Mouse (Mus musculus) ovary, postnatal 14 days (tissue): ENCODE data around the gene Dhx34.
A peak's percentile ranks its signal among the peaks of the same experiment; 100 is the strongest.

Experiments used
- DNase-seq: peaks from one replicate; pipeline ENCODE4 v3.0.0; 2022; ENCODE audit warnings: low spot score

Gene Dhx34

DNA sequence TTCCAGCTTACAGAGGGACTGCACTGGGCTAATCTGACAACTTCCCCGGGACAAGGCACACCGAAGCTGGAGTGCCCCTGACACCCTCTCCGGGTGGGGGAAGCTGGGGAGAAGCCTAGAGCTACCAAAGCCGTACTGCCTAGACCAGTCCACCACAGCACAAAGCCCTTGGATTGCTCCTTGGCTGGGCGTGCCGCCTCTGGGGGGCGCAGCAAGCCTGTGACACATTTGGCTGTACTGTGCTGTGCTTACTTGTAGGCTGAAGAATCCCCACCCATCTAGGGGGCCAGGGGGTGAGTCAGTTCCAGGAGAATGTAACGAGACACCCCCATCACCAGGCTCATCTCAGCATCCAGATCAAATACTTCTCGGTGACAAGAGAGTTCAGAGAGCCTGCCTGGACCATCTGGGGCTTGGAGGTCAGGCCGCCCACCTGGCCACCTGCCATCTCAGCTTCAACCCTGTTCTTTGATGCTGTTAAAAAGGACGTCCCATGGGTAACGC is 10.9 kb downstream of the Dhx34 start:
- no peak for DNase-seq

DNA sequence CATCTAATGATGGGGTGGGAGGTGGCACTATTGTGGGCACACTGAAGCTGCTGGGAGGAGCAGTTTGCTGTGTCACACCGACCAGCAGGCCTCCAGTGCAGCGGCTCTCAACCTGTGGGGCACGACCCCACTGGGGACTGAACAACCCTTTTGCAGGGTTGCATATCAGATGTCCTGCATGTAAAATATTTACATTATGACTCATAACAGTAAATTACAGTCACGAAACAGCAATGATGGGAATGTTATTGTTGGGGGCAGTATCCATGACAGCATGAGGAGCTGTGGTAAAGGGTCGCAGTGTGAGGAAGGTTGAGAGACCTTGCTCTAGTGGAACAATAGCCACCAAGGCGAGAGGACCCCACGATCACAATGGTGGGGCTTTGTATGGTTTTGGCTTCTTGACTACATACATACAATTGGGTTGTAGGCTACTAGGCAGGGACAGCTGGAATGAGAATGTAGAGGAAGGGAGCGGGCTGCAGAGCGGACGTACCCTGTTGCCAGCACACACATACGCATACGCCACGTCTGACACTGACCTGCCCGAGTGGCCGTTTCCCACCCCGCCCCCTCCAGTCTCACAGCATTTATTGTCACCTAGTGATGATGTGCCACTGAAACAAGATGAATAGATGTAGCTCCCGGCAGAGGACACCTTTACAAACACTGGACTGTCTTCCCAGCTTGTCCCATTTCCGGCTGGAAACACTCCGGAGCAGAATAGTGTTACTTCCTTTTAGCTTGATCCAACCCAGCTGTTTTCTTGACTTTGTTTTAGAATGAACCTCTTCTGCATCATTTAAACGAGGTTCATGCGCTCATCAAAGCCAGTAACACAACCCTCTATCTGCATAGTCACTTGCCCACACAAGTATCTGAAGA is 12.8 kb downstream of the Dhx34 start:
- DNase-seq: no peak

DNA sequence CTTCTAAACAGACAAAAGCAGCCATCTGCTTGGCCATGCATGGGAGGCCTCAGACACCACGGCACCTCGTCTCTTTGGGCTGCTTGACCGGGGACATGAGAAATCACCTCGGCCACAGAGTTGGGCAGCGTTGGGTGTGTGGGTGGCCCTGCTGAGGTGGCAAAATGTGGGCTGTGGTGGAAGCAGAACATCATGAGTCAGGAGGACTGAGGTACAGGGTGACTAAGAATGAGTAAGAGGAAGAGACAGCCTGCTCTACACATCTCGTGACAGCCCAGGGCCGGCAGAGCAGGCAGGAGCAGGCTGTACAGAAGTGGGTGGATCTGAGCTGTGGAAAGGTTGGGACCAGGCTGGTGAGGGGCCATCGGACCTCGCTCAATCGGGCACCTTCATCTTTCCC is 14.3 kb downstream of the Dhx34 start:
- no peak for DNase-seq

DNA sequence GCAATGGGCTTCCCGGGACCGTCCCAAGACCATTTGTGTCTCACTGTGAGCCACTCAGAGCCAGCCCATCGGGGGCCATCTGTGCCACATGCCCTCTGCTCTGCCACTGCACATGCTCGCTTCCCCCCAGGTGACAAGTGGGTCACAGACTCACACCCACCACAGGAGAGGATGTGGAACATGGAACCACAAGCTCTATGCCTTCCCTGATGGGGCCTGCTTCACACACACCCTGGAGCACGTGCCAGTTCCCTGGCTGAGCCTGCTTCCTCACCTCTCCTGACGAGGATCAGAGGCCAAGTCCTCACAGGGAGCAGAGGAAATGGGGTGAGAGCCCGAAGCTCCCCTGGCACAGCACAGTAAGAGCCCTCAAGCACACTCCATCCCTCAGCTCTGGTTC is 14.8 kb downstream of the Dhx34 start:
- no peak for DNase-seq

DNA sequence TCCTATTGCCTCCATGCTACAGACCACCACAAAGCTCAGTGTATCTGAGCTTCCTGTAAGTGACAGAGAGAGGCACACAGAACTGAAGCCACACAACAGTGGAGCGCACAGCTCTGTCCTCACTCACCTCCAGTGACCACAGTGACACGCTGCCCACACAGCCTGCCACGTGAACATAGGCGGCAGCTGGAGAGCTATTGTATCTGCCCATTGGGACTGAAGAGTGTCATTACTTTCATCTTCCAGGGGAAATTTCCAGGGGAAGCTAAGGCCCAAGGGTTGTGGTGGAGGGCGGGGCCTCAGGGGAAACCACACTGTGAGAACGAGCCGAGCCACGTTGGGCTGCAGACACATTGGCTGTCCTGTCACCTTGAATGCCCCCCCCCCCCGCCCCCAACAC is 17.0 kb downstream of the Dhx34 start:
- no peak for DNase-seq

DNA sequence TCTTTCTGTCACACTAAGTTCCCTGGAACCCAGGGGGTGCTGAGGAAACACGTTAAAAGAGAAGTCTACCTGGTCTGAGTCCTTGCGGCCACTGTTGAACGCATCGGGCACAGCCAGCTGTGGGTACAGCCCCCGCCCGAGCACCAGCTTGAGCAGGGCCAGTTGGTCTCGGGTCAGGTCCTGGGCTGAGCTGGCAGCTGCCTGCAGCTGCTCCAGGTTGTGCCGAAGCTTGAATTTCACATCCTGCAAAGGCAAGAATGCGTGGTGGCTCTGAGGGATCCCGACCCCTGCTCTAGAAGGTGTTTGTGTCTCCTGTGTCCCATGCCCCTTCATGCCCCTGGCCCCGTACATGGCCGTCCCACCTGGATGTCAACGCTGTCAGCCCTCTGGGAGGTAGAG is 18.3 kb downstream of the Dhx34 start:
- DNase-seq: no peak

DNA sequence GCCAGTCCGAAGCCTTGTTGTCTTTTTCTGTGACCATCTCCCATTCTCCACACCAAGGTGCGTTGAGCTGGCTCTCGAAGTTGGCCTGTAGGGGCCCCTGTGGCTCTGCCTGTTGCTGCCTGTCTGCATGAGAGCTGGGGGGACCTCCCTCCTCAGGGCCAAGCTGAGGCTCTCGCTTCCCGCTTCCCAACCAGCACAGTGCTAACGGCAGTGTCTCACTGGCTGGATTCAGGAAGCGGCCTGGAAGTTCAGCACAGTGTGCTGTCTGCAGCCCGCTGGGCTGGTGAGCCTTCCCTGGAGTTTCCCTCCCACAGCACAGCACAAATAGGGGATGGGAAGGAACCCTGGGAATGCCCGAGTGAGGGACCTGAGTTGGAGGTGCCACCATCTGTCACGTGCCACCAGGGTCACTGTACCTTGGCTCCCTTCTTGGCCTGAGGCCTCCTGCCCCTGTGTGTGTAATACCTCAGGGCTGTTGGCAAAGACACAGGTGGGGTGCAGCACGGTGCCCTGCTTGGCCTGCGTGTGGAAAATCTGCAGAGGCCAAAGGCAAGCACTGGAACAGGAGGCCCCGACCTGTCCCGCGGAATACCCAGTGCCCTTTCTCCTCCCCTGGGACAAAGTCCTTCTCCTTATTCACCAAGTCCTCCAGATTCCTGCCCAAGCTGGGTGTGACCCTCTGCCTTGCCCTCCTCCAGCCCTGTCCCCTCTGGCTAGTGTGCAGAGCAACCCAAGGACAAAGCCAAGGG is 18.9 kb downstream of the Dhx34 start:
- no peak for DNase-seq

DNA sequence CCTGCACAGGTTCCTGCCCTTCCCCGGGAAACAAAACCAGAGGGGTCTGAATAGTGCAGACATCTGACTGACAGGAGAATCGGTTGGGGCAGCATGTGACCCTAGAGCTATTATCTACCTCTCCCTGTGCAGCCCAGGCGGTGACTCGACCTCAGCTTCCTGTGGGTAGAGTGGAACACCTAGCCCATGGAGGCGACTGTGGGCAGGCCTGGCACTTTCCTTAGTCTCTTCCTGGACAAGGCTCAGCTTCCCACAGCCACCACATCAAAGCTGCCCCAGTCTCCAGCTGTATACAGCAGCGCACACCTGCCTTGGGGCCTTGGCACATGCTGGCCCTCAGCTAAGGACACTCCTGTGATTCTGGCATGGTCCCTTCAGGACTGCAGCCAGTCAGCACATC is 20.7 kb downstream of the Dhx34 start:
- no peak for DNase-seq

DNA sequence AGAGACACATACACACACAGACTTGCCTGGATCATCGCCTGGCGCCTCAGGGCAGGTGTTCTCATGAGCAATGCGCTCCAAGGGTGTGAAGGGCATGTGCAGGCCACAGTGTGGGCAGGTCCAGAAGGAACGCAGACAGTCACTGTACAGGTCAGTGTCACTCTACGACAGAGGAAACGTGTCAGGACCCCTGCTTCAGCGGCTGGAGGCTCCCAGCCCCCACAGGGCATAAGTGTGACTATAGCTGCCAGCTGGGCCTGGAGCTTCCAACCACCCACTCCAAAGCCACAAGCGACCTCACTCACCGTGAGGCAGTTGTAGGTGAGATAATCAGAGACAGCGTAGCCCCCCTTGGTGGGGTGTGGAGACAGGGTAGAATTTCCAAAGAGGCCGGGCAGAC is 23.3 kb downstream of the Dhx34 start:
- no peak for DNase-seq

DNA sequence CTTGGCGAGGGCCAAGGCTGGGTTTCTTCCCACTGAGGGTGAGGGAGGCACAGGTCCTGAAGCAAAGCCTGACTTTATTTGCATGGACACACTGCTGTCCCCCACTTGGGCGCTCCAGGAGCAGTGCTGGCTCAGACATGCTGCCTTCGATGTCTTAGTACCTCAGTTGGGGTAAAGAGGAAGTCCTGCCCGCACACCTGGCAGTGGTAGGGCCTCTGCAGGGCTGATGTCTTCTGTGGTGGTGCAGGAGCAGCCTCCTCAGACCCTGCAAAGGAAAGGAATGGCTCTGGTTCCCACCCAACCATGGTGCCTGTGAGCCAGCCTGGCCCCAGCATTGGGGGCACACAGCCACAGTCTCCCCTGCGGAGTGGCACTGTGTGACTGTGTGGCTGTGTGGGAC is 24.7 kb downstream of the Dhx34 start:
- DNase-seq: no peak

DNA sequence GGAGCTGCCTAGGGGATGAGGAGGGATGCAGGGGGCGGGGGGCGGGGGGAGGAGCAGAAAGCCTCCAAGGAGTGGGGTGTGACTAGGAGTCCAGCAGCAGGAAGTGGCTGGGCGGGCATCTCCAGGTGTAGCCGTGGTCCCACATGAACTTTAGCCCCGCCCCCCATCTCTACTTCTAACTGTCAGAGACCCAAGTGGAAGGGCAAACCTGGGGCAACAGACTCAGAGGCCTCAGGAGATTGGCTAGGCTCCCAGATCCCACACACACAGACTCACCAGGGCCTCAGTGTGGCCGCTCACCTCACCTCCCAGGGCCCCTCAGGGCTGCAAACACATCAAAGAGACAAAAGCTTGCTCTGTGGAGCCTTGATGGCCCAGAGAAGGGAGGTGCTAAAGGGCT is 25.2 kb downstream of the Dhx34 start:
- no peak for DNase-seq

DNA sequence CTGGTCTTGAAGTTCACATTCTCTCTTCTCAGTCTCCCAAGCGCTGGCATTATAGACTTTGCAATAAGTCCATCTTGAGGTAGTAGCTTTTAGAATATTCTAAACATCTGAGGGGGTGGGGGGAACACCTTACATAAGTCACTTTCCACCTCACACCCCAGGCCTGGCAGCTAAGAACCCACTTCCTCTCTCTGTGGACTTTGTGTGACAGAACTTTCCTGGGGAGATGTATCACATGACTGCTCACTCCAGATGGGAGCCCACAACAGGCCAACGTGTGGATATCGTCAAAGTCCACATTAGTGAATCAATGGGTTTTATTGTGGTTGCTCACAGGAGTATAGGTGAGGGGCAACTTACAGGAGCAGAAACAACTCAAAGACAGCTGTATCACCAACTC is 28.1 kb downstream of the Dhx34 start:
- DNase-seq: no peak

DNA sequence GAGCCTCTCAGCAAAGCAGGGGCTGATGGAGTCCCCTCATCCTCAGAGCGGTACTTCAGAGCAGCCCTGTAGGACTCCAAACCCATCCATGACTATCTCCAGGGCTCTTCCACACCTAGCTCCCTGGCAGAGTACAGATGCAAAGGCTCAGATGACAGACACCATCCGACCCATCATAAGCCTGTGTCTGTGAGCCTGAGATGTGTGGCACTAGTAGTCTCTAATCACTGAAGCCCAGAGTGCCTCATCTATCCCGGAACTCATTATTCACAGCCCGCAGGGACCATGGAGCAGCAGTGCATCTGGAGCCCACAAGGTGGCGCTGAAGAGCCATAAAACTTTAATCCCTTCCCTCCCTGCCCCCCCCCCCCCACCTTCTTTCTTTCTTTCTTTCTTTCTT is 29.5 kb downstream of the Dhx34 start:
- DNase-seq: peak; percentile 69

DNA sequence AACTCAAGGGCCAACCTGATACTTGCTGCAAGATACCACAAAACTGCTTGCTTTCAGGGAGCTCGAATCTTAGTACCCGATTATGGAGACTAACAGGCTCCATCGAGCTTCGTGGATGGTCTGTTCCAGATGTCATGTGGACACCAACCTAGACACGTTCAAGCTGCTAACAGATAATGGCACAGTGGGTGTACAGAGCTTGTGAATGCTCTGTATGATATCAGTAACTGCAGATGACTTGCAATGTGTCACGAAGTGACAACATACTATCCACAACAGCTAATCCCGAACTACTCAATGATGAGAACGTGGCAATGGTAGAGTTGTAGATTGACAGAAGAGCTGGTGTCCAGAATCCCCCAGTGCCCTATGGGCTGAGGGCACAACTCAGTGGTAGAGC is 34.3 kb downstream of the Dhx34 start:
- no peak for DNase-seq

DNA sequence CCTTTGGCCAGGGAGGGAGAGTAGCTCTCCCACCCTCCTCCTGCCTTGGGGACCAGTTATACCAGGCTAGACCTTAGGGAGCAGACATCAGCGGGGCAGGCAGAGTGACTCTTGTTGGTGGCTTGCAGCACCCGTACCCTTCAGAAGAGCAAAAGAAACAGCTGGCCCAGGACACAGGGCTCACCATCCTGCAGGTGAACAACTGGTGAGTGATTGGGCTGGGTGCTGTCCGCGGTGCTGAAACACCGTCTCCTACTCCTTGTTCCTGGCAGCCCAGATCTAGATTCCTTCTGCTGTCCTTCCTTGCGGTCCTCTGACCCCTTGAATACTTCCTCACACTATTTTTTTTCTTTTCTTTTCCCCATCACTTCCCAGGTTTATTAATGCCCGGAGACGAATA is 38.2 kb downstream of the Dhx34 start:
- peak; percentile 54 for DNase-seq

DNA sequence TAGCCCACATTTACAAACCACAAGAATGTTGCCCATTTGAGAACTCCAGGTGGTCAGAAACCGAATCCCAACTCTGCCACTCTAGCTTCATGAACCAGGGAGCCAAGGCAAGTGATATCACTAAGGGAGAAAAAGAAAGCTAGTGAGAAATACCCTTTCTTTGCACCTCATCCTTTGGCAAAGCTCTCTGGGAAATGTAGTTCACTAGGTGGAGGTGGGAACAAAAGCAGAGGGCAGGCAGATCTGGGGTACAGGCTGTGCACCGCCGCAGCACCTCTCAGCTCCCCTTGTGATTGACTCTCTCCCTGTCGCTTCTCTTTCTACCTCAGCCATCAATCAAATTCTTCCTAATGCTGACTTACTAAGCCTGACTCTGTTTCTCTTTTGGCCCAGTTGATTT is 43.7 kb downstream of the Dhx34 start:
- no peak for DNase-seq

DNA sequence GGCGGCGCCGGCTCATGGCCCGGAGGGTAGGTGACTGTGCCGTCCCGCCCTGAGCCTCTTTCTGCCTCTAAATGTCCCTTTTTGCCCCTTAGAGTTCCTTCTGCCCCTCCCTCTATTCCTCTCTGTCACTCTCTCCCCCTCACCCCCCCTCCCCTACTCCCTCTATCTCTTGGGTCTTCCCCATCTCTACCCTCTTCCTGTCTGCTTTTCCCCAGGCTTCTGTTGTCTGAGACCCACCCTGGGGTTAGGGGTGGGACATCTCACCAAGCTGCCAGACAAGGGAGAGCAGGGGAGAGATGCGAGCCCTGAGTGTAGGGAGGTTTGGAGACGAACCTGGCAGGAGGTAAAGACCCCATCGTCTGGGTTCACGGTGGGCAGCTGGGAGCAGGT is 46.3 kb downstream of the Dhx34 start:
- no peak for DNase-seq

DNA sequence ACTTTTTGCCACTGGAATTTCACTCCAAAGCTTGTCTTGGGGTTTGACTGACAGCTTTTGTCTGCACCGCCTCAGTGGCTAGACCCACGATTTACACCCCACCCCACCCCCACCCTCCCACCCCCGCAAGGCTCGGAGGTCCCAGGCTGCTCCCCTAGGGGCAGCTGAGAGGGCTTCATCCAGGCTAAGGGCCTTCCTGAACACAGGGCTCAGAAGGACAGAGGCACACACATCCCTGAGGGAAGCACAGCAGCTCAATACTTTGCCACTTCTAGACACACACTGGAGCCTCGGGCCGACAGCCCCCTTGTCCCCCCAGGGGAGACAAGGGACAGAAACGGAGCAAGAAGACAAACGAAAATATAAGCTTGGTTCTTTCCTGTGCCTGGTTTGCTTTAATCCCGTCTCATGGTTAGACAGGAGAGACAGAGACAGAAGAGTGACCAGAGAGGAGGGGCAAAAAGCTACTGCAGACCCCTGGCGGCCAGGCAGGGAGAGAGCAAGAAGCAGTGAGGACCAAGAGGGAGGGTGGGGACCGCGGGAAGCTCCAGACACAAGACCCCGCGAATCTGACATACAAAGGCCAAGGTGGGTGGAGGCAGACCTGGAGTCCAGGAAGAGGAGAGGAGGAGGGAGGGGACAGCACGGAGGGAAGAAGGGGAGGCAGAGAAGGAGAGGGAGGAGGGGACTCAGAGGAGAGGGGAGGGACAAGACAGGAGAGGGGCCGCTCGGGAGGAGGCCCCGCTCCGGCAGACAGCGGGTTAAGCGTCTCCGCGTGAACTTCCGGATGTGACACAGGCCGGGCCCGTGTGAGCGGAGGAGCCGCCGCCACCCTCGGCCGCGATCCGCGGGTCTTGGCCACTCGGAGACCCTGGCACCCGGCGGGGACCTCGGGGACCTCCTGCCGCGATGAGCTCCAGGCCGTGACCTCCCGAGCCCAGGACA is 47.0 kb downstream of the Dhx34 start, which contains the start of gene Meis3:
TSS of gene Meis3 (plus strand) at position 494 of the 945 bp plus-strand sequence.
- peak; percentile 22 for DNase-seq

DNA sequence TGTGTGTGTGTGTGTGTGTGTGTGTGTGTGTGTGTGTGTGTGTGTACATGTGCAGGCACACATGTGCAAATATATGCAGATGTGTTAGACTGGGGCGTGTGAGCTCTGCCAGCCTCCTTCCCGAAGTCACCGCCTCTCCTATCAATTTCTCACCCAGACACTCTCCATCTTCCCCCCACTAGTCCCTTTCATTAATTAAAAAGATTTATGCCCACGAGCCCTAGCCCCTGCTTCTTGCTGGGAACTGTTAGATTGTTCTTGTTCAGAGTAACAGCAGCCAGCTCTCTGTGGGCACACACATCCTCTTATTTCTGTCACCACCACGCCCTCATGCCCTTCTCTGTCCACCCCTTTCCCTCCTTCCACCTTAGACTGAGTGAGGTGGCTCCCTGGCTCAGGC is 48.7 kb downstream of the Dhx34 start:
- DNase-seq: no peak

DNA sequence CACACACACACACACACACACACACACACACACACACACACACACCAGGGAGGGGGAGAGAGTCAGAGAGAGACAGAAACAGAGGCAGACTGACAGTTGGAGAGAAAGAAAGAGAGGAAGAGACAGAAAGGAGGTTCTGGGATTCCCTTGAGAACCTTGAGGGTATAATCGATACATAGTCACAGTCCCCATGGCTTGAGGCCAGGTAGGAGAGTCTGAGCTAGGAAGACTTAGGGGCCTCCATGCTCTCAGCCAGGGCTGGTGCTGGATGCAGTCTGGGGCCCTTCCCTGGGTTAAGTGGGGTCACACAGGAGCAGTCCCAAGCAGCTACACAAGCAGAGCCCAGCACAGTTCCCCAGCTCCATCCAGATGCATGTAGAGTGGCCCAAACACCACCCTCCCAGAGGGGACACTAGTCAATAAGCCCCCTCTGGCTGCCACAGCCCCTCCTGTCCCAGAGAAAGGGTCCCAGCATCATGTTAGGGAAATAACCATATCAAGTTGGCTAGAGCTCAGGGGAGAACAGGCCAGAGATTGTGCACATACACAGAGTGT is 49.2 kb downstream of the Dhx34 start:
- no peak for DNase-seq

DNA sequence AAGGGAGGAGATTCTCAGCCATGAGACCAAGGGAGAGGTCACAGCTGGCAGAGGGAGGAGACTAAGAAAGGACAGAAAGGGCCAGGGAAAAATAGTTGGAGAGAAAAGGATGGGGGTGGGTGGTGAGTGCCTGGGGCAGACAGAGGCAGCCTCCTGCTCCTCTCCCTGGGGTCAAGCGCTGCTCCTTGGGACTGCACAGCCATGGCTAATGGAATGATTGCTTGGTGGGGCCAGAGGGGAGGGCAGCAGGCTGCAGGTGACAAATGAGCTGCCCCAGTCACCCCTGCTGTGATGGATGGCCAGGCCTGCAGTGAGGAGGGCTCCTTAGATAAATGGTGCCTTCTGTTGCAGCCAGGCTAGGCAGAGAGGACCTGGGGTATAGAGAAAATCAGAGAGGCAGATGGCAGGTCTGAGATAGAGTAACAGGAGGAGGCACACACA is 49.7 kb downstream of the Dhx34 start:
- DNase-seq: no peak

DNA sequence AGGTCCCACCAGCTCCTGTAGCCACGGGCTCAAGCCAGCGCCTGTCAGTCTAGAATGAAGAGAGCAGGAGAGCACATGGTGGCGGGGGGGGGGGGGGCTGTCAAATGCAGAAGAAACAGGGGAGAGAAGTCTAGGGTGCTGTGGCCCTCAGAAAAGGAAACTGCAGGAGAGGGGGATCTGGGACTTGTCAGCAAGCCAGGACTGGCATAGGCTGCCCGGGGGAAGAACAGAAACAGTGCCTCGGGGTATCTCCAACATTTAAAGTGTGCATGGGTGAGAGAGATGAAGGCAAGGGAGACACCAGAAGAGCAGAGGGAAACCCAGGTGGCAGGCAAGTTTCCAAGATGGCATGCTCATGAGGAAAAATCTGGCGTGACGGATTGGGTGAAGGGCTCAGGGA is 59.8 kb downstream of the Dhx34 start:
- no peak for DNase-seq
